ENCODE assay signal across 10 mouse cellular contexts in genomic region chr4:128688513-128688913, GRCm38 (mm10). TPM values are rescaled to one million over a fixed set of nuclear protein-coding genes. Genes with fewer than 3 reads are reported as not detected.
DNase-seq lines count a peak whose midpoint lies in the region; ATAC-seq lines count a peak whose summit lies in the region.
"Had no signal": no experiment of that assay in that cellular context is flagged by ENCODE, and none has a peak within 500 bp of the region (broad histone marks: within the 10 kb centered on the region; RNA-seq: fewer than 3 reads in every experiment).

No protein-coding gene starts in this region.

- H3K9me3 ChIP-seq in hindbrain, embryonic 12.5 days (replicated peaks), result no peaks in the 10 kb centered on the region
- no peaks in the 10 kb centered on the region; the same call in 1 of the 2 replicates for H3K9me3 ChIP-seq in midbrain, embryonic 16.5 days (replicated peaks; ENCODE audit: control insufficient read depth, low read length, poor library complexity, severe bottlenecking)
- H3K9me3 ChIP-seq: G1E had no signal

- peaks cover 64% of the 10 kb centered on the region for H3K4me1 ChIP-seq in hindbrain, embryonic 12.5 days
- H3K4me1 ChIP-seq in midbrain, embryonic 16.5 days (ENCODE audit: control insufficient read depth, insufficient read depth, low read length), result peaks cover 39% of the 10 kb centered on the region

- DNase-seq in left cerebral cortex, postnatal 14 days (ENCODE audit: low spot score in 2 of 2), result peak; percentile 74 to 84
- no peak for DNase-seq in left cerebral cortex, postnatal 36 days (ENCODE audit: low spot score in 2 of 2)
- DNase-seq in brain, adult 2 months (ENCODE audit: low read depth, low spot score), result peak; percentile 89
- no peak for DNase-seq in ovary, postnatal 14 days (ENCODE audit: low spot score)
- no peak for DNase-seq in spleen, adult 12 weeks (ENCODE audit: low spot score)
- no peak for DNase-seq in yolk sac, embryonic 10.5 days (ENCODE audit: low spot score)
- DNase-seq: cerebellum, adult 9-11 months had no signal

- intact Hi-C loops in left cerebral cortex, postnatal 14 days (cut with DNase I), result no loop called here
- intact Hi-C loops in left cerebral cortex, postnatal 36 days (cut with DNase I), result no loop called here

- H3K4me3 ChIP-seq in hindbrain, embryonic 12.5 days, result peak overlapping the region; percentile 19; the same call in 1 of the 2 replicates
- peak overlapping the region; percentile 27 for H3K4me3 ChIP-seq in midbrain, embryonic 16.5 days (ENCODE audit: low read depth, low read length)

- H3K27me3 ChIP-seq in hindbrain, embryonic 12.5 days, result no peaks in the 10 kb centered on the region
- H3K27me3 ChIP-seq in midbrain, embryonic 16.5 days (ENCODE audit: control insufficient read depth, insufficient read depth, low read depth, low read length), result no peaks in the 10 kb centered on the region

- peak overlapping the region; percentile 78 for H3K27ac ChIP-seq in hindbrain, embryonic 12.5 days
- peak overlapping the region; percentile 14 for H3K27ac ChIP-seq in midbrain, embryonic 16.5 days (ENCODE audit: low read length)

- no peak overlapping the region for H3K9ac ChIP-seq in hindbrain, embryonic 12.5 days
- H3K9ac ChIP-seq in midbrain, embryonic 16.5 days (ENCODE audit: low read depth, low read length), result 0 out of 2 replicates have a peak overlapping the region, but pooled peaks have one; percentile 39

- H3K36me3 ChIP-seq in hindbrain, embryonic 12.5 days, result no peaks in the 10 kb centered on the region
- H3K36me3 ChIP-seq in midbrain, embryonic 16.5 days (ENCODE audit: control insufficient read depth, insufficient read depth, low read length), result no peaks in the 10 kb centered on the region
- H3K36me3 ChIP-seq: G1E had no signal

- H3K4me2 ChIP-seq in hindbrain, embryonic 12.5 days (replicated peaks), result peak overlapping the region; percentile 42
- peak overlapping the region; percentile 42 for H3K4me2 ChIP-seq in midbrain, embryonic 16.5 days (ENCODE audit: low read length)

- peak; percentile 59 for ATAC-seq in hindbrain, embryonic 12.5 days (ENCODE audit: low FRiP score)
- peak; percentile 71 for ATAC-seq in midbrain, embryonic 16.5 days

- WGBS in hindbrain, embryonic 12.5 days, result 44% methylated on average over 6 of the region's 6 CpGs
- whole genome bisulfite sequencing in midbrain, embryonic 16.5 days, result 43% methylated on average over 6 of the region's 6 CpGs

RNA-seq across cellular contexts. Expression of gene Phc2, which starts 34.0 kb away (rescaled TPM):
- 10 to 100 TPM; 74.8 to 77.2 TPM for total RNA-seq in left cerebral cortex, postnatal 14 days (2021)
- total RNA-seq in left cerebral cortex, postnatal 36 days (2021), result 10 to 100 TPM; 88.2 to 92.3 TPM
- 126 and 138 TPM in 2 replicates for polyA plus RNA-seq in hindbrain, embryonic 12.5 days (2016; fragmentation: Nextera tagmentation; extraction: Ambion mirVana)
- polyA plus RNA-seq in midbrain, embryonic 16.5 days (2015; fragmentation: Nextera tagmentation; extraction: Ambion mirVana), result 19.5 and 22.6 TPM in 2 replicates

Comparison
In these comparisons a context has a peak if more than half of its experiments do, and no peak if none do; other contexts are left out.
1. DNase-seq: peak in left cerebral cortex, postnatal 14 days (2 of 2) and brain, adult 2 months (single experiment); none in left cerebral cortex, postnatal 36 days (0 of 2), ovary, postnatal 14 days (single experiment), spleen, adult 12 weeks (single experiment) and yolk sac, embryonic 10.5 days (single experiment).